ENCODE assay signal across 18 mouse cellular contexts in genomic region chr7:46661591-46662090, GRCm38 (mm10). TPM values are rescaled to one million over a fixed set of nuclear protein-coding genes. Genes with fewer than 3 reads are reported as not detected.
DNase-seq lines count a peak whose midpoint lies in the region; ATAC-seq and TF ChIP-seq lines count a peak whose summit lies in the region.
"Had no signal": no experiment of that assay in that cellular context is flagged by ENCODE, and none has a peak within 500 bp of the region (broad histone marks: within the 10 kb centered on the region; RNA-seq: fewer than 3 reads in every experiment).

No protein-coding gene starts in this region.

- DNase-seq in embryo, embryonic 10 days (ENCODE audit: low spot score): peak; percentile 73
- DNase-seq in midbrain, postnatal 0 days (ENCODE audit: low spot score): no peak
- no peak for DNase-seq in gastrocnemius, postnatal 10 days
- no peak for DNase-seq in gastrocnemius, postnatal 4 days (ENCODE audit: low spot score in 2 of 2)
- DNase-seq: gastrocnemius, postnatal 36 days; lung, embryonic 14.5 days; thymus, postnatal 25 days had no signal

- no peaks in the 10 kb centered on the region for H3K36me3 ChIP-seq in forebrain, embryonic 13.5 days (ENCODE audit: poor library complexity, severe bottlenecking)
- no peaks in the 10 kb centered on the region for H3K36me3 ChIP-seq in hindbrain, embryonic 16.5 days (ENCODE audit: control insufficient read depth, insufficient read depth, low read length)
- no peaks in the 10 kb centered on the region for H3K36me3 ChIP-seq in midbrain, postnatal 0 days (ENCODE audit: insufficient read depth, low read length)
- H3K36me3 ChIP-seq: embryonic facial prominence, embryonic 13.5 days; heart, embryonic 15.5 days; stomach, embryonic 15.5 days had no signal

- H3K27me3 ChIP-seq in forebrain, embryonic 13.5 days: peaks cover 14% of the 10 kb centered on the region
- H3K27me3 ChIP-seq in hindbrain, embryonic 16.5 days (replicated peaks; ENCODE audit: control insufficient read depth, insufficient read depth, low read length): no peaks in the 10 kb centered on the region
- peaks cover 8% of the 10 kb centered on the region; the same call in 1 of the 2 replicates for H3K27me3 ChIP-seq in midbrain, postnatal 0 days (ENCODE audit: insufficient read depth, low read length)

- H3K27ac ChIP-seq in forebrain, embryonic 13.5 days: no peak overlapping the region
- H3K27ac ChIP-seq in hindbrain, embryonic 16.5 days (ENCODE audit: low read depth, low read length): no peak overlapping the region
- no peak overlapping the region for H3K27ac ChIP-seq in midbrain, postnatal 0 days (ENCODE audit: low read depth, low read length)
- H3K27ac ChIP-seq: embryonic facial prominence, embryonic 13.5 days; heart, embryonic 15.5 days; stomach, embryonic 15.5 days had no signal

- H3K4me1 ChIP-seq in forebrain, embryonic 13.5 days: no peaks in the 10 kb centered on the region
- H3K4me1 ChIP-seq in hindbrain, embryonic 16.5 days (ENCODE audit: control insufficient read depth, insufficient read depth, low read depth, low read length): peaks cover 5% of the 10 kb centered on the region
- H3K4me1 ChIP-seq in midbrain, postnatal 0 days (ENCODE audit: insufficient read depth, low read length): no peaks in the 10 kb centered on the region
- H3K4me1 ChIP-seq: embryonic facial prominence, embryonic 13.5 days; heart, embryonic 15.5 days; stomach, embryonic 15.5 days had no signal

- H3K4me3 ChIP-seq in forebrain, embryonic 13.5 days: no peak overlapping the region
- peak overlapping the region; percentile 8; the same call in 1 of the 2 replicates for H3K4me3 ChIP-seq in hindbrain, embryonic 16.5 days (ENCODE audit: low read length)
- H3K4me3 ChIP-seq in midbrain, postnatal 0 days (ENCODE audit: low read depth, low read length): no peak overlapping the region; the same call in 1 of the 2 replicates
- H3K4me3 ChIP-seq: embryonic facial prominence, embryonic 13.5 days; heart, embryonic 15.5 days; megakaryocyte, embryonic 14.5 days; stomach, embryonic 15.5 days had no signal

- no peak overlapping the region for H3K9ac ChIP-seq in forebrain, embryonic 13.5 days
- H3K9ac ChIP-seq in hindbrain, embryonic 16.5 days (ENCODE audit: low read depth, low read length): peak overlapping the region; percentile 3; the same call in 1 of the 2 replicates
- no peak overlapping the region for H3K9ac ChIP-seq in midbrain, postnatal 0 days (replicated peaks; ENCODE audit: low read length, poor library complexity, severe bottlenecking)
- H3K9ac ChIP-seq: embryonic facial prominence, embryonic 13.5 days; heart, embryonic 15.5 days; lung, embryonic 14.5 days; stomach, embryonic 15.5 days had no signal

- no peak for ATAC-seq in forebrain, embryonic 13.5 days
- no peak for ATAC-seq in hindbrain, embryonic 16.5 days
- no peak for ATAC-seq in midbrain, postnatal 0 days (ENCODE audit: low FRiP score)
- no peak for ATAC-seq in megakaryocyte, adult 5-6 weeks (ENCODE audit: poor library complexity, severe bottlenecking)
- ATAC-seq: inflammation-experienced regulatory T-cells, adult 6 months had no signal

- 0 out of 2 replicates have a peak overlapping the region, but pooled peaks have one; percentile 6 for H3K4me2 ChIP-seq in forebrain, embryonic 13.5 days
- peak overlapping the region; percentile 52 for H3K4me2 ChIP-seq in hindbrain, embryonic 16.5 days (ENCODE audit: low read length)
- peak overlapping the region; percentile 40 for H3K4me2 ChIP-seq in midbrain, postnatal 0 days (ENCODE audit: low read depth, low read length, poor library complexity, severe bottlenecking)
- H3K4me2 ChIP-seq: embryonic facial prominence, embryonic 13.5 days; heart, embryonic 15.5 days; lung, embryonic 14.5 days; stomach, embryonic 15.5 days had no signal

- no peaks in the 10 kb centered on the region for H3K9me3 ChIP-seq in forebrain, embryonic 13.5 days (replicated peaks)
- no peaks in the 10 kb centered on the region for H3K9me3 ChIP-seq in hindbrain, embryonic 16.5 days (ENCODE audit: control insufficient read depth, low read length)
- no peaks in the 10 kb centered on the region for H3K9me3 ChIP-seq in midbrain, postnatal 0 days (ENCODE audit: low read length)
- H3K9me3 ChIP-seq: embryonic facial prominence, embryonic 13.5 days; heart, embryonic 15.5 days; megakaryocyte, embryonic 14.5 days; stomach, embryonic 15.5 days had no signal

- no peak for TF ChIP-seq CTCF in midbrain, postnatal 0 days (IDR thresholded peaks at IDR 0.05)

- 21% methylated on average over 18 of the region's 18 CpGs for WGBS in forebrain, embryonic 13.5 days
- WGBS in hindbrain, embryonic 16.5 days: 16% methylated on average over 18 of the region's 18 CpGs
- WGBS in midbrain, postnatal 0 days: 15% methylated on average over 18 of the region's 18 CpGs

RNA-seq across cellular contexts. Expression of gene Tph1, which starts 10.7 kb away (rescaled TPM):
- 0.21 and 0.28 TPM in 2 replicates for polyA plus RNA-seq in forebrain, embryonic 13.5 days (2015; fragmentation: Nextera tagmentation; extraction: Ambion mirVana)
- polyA plus RNA-seq in hindbrain, embryonic 16.5 days (2015; fragmentation: Nextera tagmentation; extraction: Ambion mirVana): 0.61 and 1.2 TPM in 2 replicates
- 2.3 TPM in 1 of 2 replicates, not detected in the other for total RNA-seq in midbrain, postnatal 0 days (2014; rRNA removed)
- 0.49 and 1.5 TPM in 2 replicates for polyA plus RNA-seq in midbrain, postnatal 0 days (2015; fragmentation: Nextera tagmentation; extraction: Ambion mirVana)
- total RNA-seq in gastrocnemius, postnatal 10 days (2021): 1 to 10 TPM in 1 of 2 experiments, under 1 TPM in 1; 0.47 to 1.0 TPM
- not detected in 2 replicates for total RNA-seq in megakaryocyte, adult 5-6 weeks (2015)
- total RNA-seq in megakaryocyte, adult 5-6 weeks (2017): not detected in 2 replicates
- under 1 TPM; 0.21 to 0.49 TPM for total RNA-seq in gastrocnemius, postnatal 4 days (2021)
- total RNA-seq: liver, adult 2 months had no signal
- polyA plus RNA-seq: liver, adult 2 months had no signal

RNA-seq across cellular contexts. Expression of gene Sergef, which starts 22.0 kb away (rescaled TPM):
- 25.0 and 26.6 TPM in 2 replicates for polyA plus RNA-seq in forebrain, embryonic 13.5 days (2015; fragmentation: Nextera tagmentation; extraction: Ambion mirVana)
- 42.2 and 50.6 TPM in 2 replicates for polyA plus RNA-seq in hindbrain, embryonic 16.5 days (2015; fragmentation: Nextera tagmentation; extraction: Ambion mirVana)
- total RNA-seq in midbrain, postnatal 0 days (2014; rRNA removed): 47.5 and 49.1 TPM in 2 replicates
- 47.8 and 50.9 TPM in 2 replicates for polyA plus RNA-seq in midbrain, postnatal 0 days (2015; fragmentation: Nextera tagmentation; extraction: Ambion mirVana)
- 1 to 10 TPM; 5.8 to 6.7 TPM for total RNA-seq in gastrocnemius, postnatal 10 days (2021)
- total RNA-seq in megakaryocyte, adult 5-6 weeks (2015): 4.1 and 8.3 TPM in 2 replicates
- total RNA-seq in megakaryocyte, adult 5-6 weeks (2017): 8.3 and 9.3 TPM in 2 replicates
- 10 to 100 TPM in 1 of 2 experiments, 1 to 10 TPM in 1; 8.7 to 10.6 TPM for total RNA-seq in gastrocnemius, postnatal 4 days (2021)

RNA-seq across cellular contexts. Expression of gene Saal1, which starts 48.8 kb away (rescaled TPM):
- 28.1 and 29.2 TPM in 2 replicates for polyA plus RNA-seq in forebrain, embryonic 13.5 days (2015; fragmentation: Nextera tagmentation; extraction: Ambion mirVana)
- 14.1 and 16.2 TPM in 2 replicates for polyA plus RNA-seq in hindbrain, embryonic 16.5 days (2015; fragmentation: Nextera tagmentation; extraction: Ambion mirVana)
- total RNA-seq in midbrain, postnatal 0 days (2014; rRNA removed): 12.1 and 13.6 TPM in 2 replicates
- polyA plus RNA-seq in midbrain, postnatal 0 days (2015; fragmentation: Nextera tagmentation; extraction: Ambion mirVana): 10.2 and 10.6 TPM in 2 replicates
- 1 to 10 TPM; 4.9 to 7.0 TPM for total RNA-seq in gastrocnemius, postnatal 10 days (2021)
- total RNA-seq in megakaryocyte, adult 5-6 weeks (2015): 12.1 and 12.3 TPM in 2 replicates
- total RNA-seq in megakaryocyte, adult 5-6 weeks (2017): 9.9 and 12.5 TPM in 2 replicates
- total RNA-seq in gastrocnemius, postnatal 4 days (2021): 10 to 100 TPM; 10.3 to 10.9 TPM

RNA-seq across cellular contexts. Expression of gene Saa3, which starts 53.9 kb away (rescaled TPM):
- 0.28 TPM in 1 of 2 replicates, not detected in the other for polyA plus RNA-seq in forebrain, embryonic 13.5 days (2015; fragmentation: Nextera tagmentation; extraction: Ambion mirVana)
- 0.19 and 0.20 TPM in 2 replicates for polyA plus RNA-seq in hindbrain, embryonic 16.5 days (2015; fragmentation: Nextera tagmentation; extraction: Ambion mirVana)
- total RNA-seq in midbrain, postnatal 0 days (2014; rRNA removed): not detected in 2 replicates
- polyA plus RNA-seq in midbrain, postnatal 0 days (2015; fragmentation: Nextera tagmentation; extraction: Ambion mirVana): 0.30 TPM in 1 of 2 replicates, not detected in the other
- total RNA-seq in gastrocnemius, postnatal 10 days (2021): not detected
- total RNA-seq in megakaryocyte, adult 5-6 weeks (2015): 0.52 and 0.87 TPM in 2 replicates
- total RNA-seq in megakaryocyte, adult 5-6 weeks (2017): 1.8 and 2.0 TPM in 2 replicates
- total RNA-seq in gastrocnemius, postnatal 4 days (2021): under 1 TPM; 0.31 to 0.59 TPM
- total RNA-seq: gastrocnemius, postnatal 36 days; layer of hippocampus, adult 18-20 months had no signal
- polyA plus RNA-seq: inflammation-experienced regulatory T-cells, adult 6 months; kidney, embryonic 14.5 days had no signal
